Mouse (Mus musculus) heart, postnatal 4 days (tissue): ENCODE data around the gene Tnfaip8l1. TPM values are rescaled to one million over a fixed set of nuclear protein-coding genes. Genes with fewer than 3 reads are reported as not detected.
A peak's percentile ranks its signal among the peaks of the same experiment; 100 is the strongest.

Experiments
- DNase-seq: peaks from one replicate; pipeline ENCODE4 v3.0.0; 2021
- total RNA-seq, 2 experiments: library from RNA; stranded (reverse); gene quantifications; 2 replicates each; pipeline ENCODE4 v1.2.3; 2021

Gene Tnfaip8l1
- total RNA-seq: 1 to 10 TPM; 5.9 to 6.0 TPM

DNA sequence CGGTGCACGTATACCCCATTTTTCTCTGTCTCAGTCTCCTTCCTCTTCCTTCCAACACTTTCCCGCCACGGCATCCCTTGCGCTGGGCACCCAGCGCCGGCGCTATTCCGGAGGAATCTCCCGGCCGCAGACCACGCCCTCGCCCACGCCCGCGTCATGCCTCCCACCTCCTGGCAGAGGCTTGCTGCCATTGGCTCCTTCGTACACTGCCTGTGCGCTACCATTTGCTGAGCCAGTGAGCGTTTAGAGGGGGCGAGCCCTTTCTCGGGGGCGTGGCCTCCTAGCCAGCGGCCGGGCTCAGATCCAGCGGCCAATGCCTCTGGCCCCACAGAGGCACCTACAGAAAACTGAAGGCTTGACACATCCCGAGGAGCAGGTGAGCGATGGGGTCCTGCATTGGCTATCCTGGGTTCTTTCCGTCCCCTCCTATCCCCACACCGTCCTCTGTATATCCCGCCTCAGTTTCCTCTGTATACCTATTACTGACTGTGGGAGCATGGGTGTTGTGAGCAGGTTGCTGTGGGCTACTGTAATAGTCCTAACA, at the start of gene Tnfaip8l1:
TSS of gene Tnfaip8l1 (plus strand) at position 247 of the 544 bp plus-strand sequence.
- DNase-seq: peak; percentile 97

- DNase-seq: peak; percentile 8
Measured at GRCm38 (mm10) chr17:56112743-56113142, 49.5 kb upstream of the Tnfaip8l1 start.

- no peak for DNase-seq
Measured at GRCm38 (mm10) chr17:56116193-56116592, 46.1 kb upstream of the Tnfaip8l1 start.

DNA sequence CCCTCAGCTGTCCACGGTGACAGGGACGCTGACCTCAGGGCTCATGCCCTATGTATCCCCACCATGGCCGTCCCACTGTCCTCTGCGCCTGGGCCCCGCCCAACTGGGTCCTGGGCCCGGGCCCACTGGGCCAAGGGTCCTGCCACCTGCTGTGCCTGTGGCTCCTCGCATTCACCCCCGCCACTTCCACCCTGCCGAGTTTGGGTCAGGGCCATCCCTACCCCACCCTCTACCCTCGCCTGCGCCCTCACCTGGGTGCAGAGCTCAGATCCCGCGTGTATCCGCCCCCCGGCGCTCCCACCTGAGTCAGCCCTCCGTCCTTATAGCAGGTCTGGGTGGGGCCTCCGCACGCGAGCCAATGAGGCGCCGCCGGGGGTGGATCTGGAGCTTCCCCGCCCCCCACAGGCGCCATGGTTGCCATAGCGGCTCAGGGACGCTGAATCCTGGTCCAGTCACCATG, 45.0 kb upstream of the Tnfaip8l1 start, which contains the start of gene Plin5:
TSS of gene Plin5 (minus strand) at position 346 of the 460 bp plus-strand sequence.
- peak; percentile 87 for DNase-seq

GRCm38 (mm10) chr17:56119431-56119830, 42.8 kb upstream of the Tnfaip8l1 start:
- DNase-seq: no peak

DNA sequence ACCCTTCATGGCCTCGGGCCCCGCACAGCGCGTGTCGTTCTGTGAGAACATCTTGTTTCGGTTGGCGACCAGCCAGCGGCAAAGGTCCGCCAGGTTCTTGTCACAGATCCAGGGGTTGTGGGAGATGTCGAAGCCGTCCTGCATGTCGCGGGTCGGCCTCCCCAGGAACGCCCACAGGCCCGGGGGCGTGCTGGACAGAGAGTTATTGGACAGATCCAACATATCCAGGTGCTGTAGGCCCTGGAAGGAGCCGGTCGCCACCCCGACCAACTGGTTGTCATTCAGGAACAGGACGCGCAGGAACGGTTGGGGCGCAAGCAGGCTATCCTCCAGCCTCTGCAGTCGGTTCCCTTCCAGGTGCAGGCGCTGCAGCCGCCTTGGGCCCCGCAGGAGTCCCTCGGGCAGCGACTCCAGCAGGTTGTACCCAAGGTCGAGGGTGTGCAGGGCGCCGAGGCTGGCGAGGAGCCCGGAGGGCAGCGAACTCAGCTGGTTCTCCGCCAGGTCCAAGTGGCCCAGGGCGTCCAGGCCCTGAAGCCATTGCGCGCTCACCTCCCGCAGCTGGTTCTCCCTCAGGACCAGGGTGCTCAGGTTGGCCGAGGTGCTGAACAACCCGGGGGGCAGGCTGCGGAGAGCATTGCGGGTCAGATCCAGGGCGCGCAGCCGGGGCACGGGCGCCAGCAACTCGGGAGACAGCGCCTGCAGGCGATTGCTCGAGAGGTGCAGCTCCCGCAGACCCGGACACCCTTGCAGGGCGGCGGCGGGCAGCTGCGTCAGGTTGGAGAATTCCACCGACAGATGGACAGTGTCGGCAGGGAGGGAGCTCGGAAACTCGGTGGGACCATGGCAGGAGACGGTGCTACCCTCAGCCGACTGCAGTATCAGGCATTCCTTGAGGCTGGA, 42.0 kb upstream of the Tnfaip8l1 start:
- peak; percentile 81 for DNase-seq

- no peak for DNase-seq
Measured at GRCm38 (mm10) chr17:56121826-56122225, 40.5 kb upstream of the Tnfaip8l1 start, which contains the start of gene Lrg1. Gene Lrg1 (minus strand): TSS chr17:56122001.

GRCm38 (mm10) chr17:56123161-56123560, 39.1 kb upstream of the Tnfaip8l1 start:
- no peak for DNase-seq

DNA sequence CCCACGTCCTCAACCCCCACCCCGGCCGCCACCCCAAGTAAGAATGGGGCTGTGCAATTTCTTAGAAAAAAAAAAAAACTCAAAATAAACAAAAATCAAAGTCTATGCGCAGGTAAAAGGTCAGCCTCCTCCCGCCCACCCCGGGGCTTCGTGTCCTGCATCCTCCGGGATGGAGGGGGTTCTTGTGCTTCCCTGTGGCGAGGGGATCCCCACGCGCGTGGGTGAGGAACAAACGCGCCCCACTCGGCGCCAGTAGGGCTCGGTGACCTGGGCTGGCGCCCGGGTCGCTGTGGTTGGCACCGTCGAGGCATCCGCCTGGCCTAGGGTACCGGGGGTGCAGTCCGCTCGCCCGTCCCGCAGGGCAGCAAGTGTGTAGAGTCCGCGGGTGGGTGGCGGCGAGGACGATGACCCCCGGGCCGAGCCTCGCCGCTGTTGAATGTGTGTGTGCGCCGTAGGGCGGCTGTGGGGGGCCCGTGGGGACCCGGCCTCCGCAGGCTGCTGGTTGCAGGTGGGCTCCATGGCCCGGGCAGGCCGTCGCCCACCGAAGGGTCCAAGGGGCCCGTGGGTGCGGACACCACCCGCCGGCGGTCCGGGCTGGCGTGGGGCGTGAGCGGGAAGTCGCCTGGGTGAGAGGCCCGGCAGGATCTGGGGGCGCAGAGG, 38.5 kb upstream of the Tnfaip8l1 start:
- DNase-seq: no peak

GRCm38 (mm10) chr17:56124377-56125275, 37.7 kb upstream of the Tnfaip8l1 start:
- DNase-seq: peak; percentile 76

DNA sequence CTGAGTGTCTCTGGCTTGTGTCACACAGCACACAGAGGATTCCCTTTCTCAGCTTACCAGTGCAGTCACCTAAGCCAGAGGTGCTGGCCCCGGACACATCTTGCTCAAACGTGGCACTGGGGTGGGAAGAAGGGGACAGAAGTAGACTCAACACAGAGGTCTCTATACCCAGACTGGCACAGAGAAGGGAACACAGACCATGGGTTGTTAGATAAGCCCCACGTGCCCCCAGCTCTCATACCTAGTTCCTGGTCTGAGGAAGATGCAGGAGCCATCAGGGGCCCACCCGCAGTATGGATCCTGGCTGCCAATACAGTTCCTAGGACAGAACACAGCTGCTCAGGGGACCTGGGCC, 37.0 kb upstream of the Tnfaip8l1 start:
- DNase-seq: no peak

GRCm38 (mm10) chr17:56126175-56126574, 36.1 kb upstream of the Tnfaip8l1 start:
- DNase-seq: no peak

- no peak for DNase-seq
Measured at GRCm38 (mm10) chr17:56128246-56128645, 34.0 kb upstream of the Tnfaip8l1 start.

GRCm38 (mm10) chr17:56131136-56131535, 31.1 kb upstream of the Tnfaip8l1 start:
- no peak for DNase-seq

GRCm38 (mm10) chr17:56131814-56132213, 30.5 kb upstream of the Tnfaip8l1 start:
- DNase-seq: peak; percentile 79

- DNase-seq: peak; percentile 83
Measured at GRCm38 (mm10) chr17:56132661-56133060, 29.6 kb upstream of the Tnfaip8l1 start.

DNA sequence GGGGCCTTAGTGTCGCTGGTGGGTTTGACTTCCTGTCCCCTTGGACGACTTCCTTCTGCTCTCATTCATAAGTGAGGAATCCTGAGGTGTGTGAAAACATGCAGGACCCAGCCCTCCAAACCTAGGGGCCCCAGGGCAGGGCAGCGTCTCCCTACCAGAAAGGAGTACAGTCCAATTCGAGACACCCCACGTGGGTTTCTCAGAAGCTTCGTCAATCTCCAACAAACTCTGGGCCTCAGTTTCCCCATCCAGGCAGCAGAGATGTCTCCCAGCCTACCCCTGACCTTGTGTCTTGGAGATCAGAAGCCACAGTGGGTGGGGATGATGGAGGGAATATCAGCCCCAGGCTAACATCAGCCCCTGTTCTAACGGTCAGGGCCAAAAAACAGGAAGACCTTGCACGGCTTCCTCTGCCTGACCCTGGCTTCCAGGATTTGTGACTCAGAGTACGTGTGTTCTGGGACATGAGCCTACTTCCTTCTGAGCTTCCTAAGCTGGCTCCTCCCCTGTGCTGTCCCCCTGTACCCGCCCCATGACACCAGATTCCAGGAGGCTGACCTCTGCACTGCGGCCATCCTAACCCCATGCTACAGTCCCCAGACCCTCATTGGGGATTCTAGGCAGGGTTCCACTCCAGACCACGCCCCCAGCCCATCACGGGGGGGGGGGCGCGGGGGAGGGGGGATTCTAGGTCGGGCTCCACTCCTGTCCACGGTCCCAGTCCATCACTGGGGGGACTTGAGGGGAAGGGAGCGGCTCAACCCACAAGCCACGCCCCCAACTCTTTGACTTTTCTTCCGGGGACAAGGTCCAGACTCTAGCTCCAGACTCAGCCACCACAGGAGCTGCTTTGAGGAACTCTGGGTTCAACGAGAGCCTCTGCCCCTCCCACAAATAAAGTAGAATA, 28.6 kb upstream of the Tnfaip8l1 start:
- DNase-seq: peak; percentile 57

- DNase-seq: peak; percentile 81
Measured at GRCm38 (mm10) chr17:56134463-56134971, 27.8 kb upstream of the Tnfaip8l1 start.

- DNase-seq: no peak
Measured at GRCm38 (mm10) chr17:56136558-56136957, 25.7 kb upstream of the Tnfaip8l1 start.

- DNase-seq: no peak
Measured at GRCm38 (mm10) chr17:56137839-56138613, 24.3 kb upstream of the Tnfaip8l1 start.
